In genomic region chr3:30013416-30013815, GRCm38 (mm10) we compare ENCODE assay signal across 9 mouse cellular contexts.
DNase-seq lines count a peak whose midpoint lies in the region; ATAC-seq and TF ChIP-seq lines count a peak whose summit lies in the region.
"Had no signal": no experiment of that assay in that cellular context is flagged by ENCODE, and none has a peak within 500 bp of the region (broad histone marks: within the 10 kb centered on the region; RNA-seq: fewer than 3 reads in every experiment).

No protein-coding gene starts in this region.

- no peak for TF ChIP-seq CTCF in kidney, adult 2 months (conservative IDR thresholded peaks at IDR 0.05; ENCODE audit: insufficient read depth, insufficient read length, low read depth, low read length)

- peak overlapping the region; percentile 78; the same call in 1 of the 2 replicates for H3K9ac ChIP-seq in embryonic facial prominence, embryonic 13.5 days
- H3K9ac ChIP-seq in hindbrain, embryonic 16.5 days (ENCODE audit: low read depth, low read length): no peak overlapping the region
- H3K9ac ChIP-seq in midbrain, embryonic 15.5 days: no peak overlapping the region

- H3K4me1 ChIP-seq in kidney, adult 2 months (ENCODE audit: control insufficient read depth, insufficient read depth, low read length): no peaks in the 10 kb centered on the region; the same call in 1 of the 2 replicates
- H3K4me1 ChIP-seq in embryonic facial prominence, embryonic 13.5 days: peaks cover 9% of the 10 kb centered on the region; the same call in 1 of the 2 replicates
- peaks cover 3% of the 10 kb centered on the region for H3K4me1 ChIP-seq in hindbrain, embryonic 16.5 days (ENCODE audit: control insufficient read depth, insufficient read depth, low read depth, low read length)
- peaks cover 11% of the 10 kb centered on the region for H3K4me1 ChIP-seq in midbrain, embryonic 15.5 days

- peak overlapping the region; percentile 95 for H3K27ac ChIP-seq in kidney, adult 2 months (ENCODE audit: insufficient read depth, low read depth, low read length)
- no peak overlapping the region for H3K27ac ChIP-seq in embryonic facial prominence, embryonic 13.5 days
- no peak overlapping the region for H3K27ac ChIP-seq in hindbrain, embryonic 16.5 days (ENCODE audit: low read depth, low read length)
- H3K27ac ChIP-seq in midbrain, embryonic 15.5 days: no peak overlapping the region
- H3K27ac ChIP-seq: macrophage had no signal

- WGBS in kidney, adult 2 months: 59% methylated on average over 1 of the region's 1 CpGs
- 18% methylated on average over 1 of the region's 1 CpGs for WGBS in embryonic facial prominence, embryonic 13.5 days
- 50% methylated on average over 1 of the region's 1 CpGs for WGBS in hindbrain, embryonic 16.5 days
- WGBS in midbrain, embryonic 15.5 days: 35% methylated on average over 1 of the region's 1 CpGs

- H3K4me3 ChIP-seq in kidney, adult 2 months (ENCODE audit: insufficient read depth, low read depth, low read length): peak overlapping the region; percentile 59
- H3K4me3 ChIP-seq in embryonic facial prominence, embryonic 13.5 days: peak overlapping the region; percentile 56
- H3K4me3 ChIP-seq in hindbrain, embryonic 16.5 days (ENCODE audit: low read length): peak overlapping the region; percentile 48
- peak overlapping the region; percentile 40 for H3K4me3 ChIP-seq in midbrain, embryonic 15.5 days

- no peaks in the 10 kb centered on the region for H3K9me3 ChIP-seq in embryonic facial prominence, embryonic 13.5 days
- H3K9me3 ChIP-seq in hindbrain, embryonic 16.5 days (ENCODE audit: control insufficient read depth, low read length): no peaks in the 10 kb centered on the region
- no peaks in the 10 kb centered on the region for H3K9me3 ChIP-seq in midbrain, embryonic 15.5 days

- H3K4me2 ChIP-seq in embryonic facial prominence, embryonic 13.5 days: peak overlapping the region; percentile 89
- H3K4me2 ChIP-seq in hindbrain, embryonic 16.5 days (ENCODE audit: low read length): peak overlapping the region; percentile 74
- peak overlapping the region; percentile 75 for H3K4me2 ChIP-seq in midbrain, embryonic 15.5 days

- no peak for TF ChIP-seq POLR2A in kidney, adult 2 months (IDR thresholded peaks at IDR 0.05; ENCODE audit: low read depth, low read length)

- ATAC-seq in embryonic facial prominence, embryonic 13.5 days (ENCODE audit: insufficient number of reproducible peaks, insufficient read depth, low FRiP score, low TSS enrichment, low read depth): no peak
- peak; percentile 2; the same call in 1 of the 2 replicates for ATAC-seq in hindbrain, embryonic 16.5 days
- no peak for ATAC-seq in midbrain, embryonic 15.5 days (replicated peaks)

- no peaks in the 10 kb centered on the region for H3K36me3 ChIP-seq in kidney, adult 2 months (ENCODE audit: control insufficient read depth, insufficient read depth, low read length)
- no peaks in the 10 kb centered on the region for H3K36me3 ChIP-seq in embryonic facial prominence, embryonic 13.5 days
- no peaks in the 10 kb centered on the region for H3K36me3 ChIP-seq in hindbrain, embryonic 16.5 days (ENCODE audit: control insufficient read depth, insufficient read depth, low read length)
- no peaks in the 10 kb centered on the region for H3K36me3 ChIP-seq in midbrain, embryonic 15.5 days (replicated peaks)

- DNase-seq in kidney, adult 2 months: peak; percentile 41
- DNase-seq in kidney, postnatal 4 days: no peak
- DNase-seq in urinary bladder, adult 2 months (ENCODE audit: low spot score): no peak
- DNase-seq in spleen, postnatal 36 days (ENCODE audit: low spot score in 2 of 2): no peak
- DNase-seq in embryo, embryonic 11 days: no peak

- H3K27me3 ChIP-seq in kidney, adult 2 months (replicated peaks; ENCODE audit: control insufficient read depth, insufficient read depth, low read length): no peaks in the 10 kb centered on the region
- peaks cover 40% of the 10 kb centered on the region for H3K27me3 ChIP-seq in embryonic facial prominence, embryonic 13.5 days
- H3K27me3 ChIP-seq in hindbrain, embryonic 16.5 days (replicated peaks; ENCODE audit: control insufficient read depth, insufficient read depth, low read length): peaks cover 6% of the 10 kb centered on the region
- peaks cover 16% of the 10 kb centered on the region for H3K27me3 ChIP-seq in midbrain, embryonic 15.5 days (replicated peaks)
